Mouse (Mus musculus): ENCODE measurements around the gene Efcc1. TPM values are rescaled to one million over a fixed set of nuclear protein-coding genes. Genes with fewer than 3 reads are reported as not detected.

Gene Efcc1
- polyA plus RNA-seq, 1 experiment from 2014 or later = 4.3 TPM

GRCm38 (mm10) chr6:87797321-87797720 is 66.7 kb downstream of the Efcc1 start:
- Histone ChIP-seq H3K4me2 (no peak overlapping the region), H3K4me3 (no peak overlapping the region), H3K4me1 (replicated peaks) (no peaks in the 10 kb centered on the region; the same call in 1 of the 2 replicates), H3K9ac (no peak overlapping the region), H3K36me3 (peaks cover 13% of the 10 kb centered on the region), H3K9me3 (no peaks in the 10 kb centered on the region), H3K27ac (replicated peaks) (no peak overlapping the region), H3K27me3 (no peaks in the 10 kb centered on the region)
- 30% methylated on average over 2 of the region's 2 CpGs for WGBS
- ATAC-seq (ENCODE audit: low read depth) = no peak

DNA sequence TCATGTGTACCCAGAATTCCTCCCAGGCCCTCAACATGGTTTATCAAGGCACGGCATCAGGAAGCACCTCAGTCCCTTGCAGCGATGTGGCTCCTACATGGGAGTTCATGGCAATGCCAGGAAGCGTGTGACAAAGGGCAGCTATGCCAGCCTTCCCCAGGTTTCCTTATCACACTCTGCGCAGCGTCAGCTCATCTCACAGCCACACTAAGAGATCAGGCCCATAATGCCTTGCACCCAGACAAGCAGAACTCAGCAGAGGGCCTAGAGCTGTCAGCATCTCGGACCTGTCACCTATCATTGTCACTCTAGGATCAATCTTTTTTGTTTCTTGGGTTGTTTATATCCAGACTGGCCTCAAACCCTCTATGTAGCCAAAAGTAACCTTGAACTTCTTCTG is 68.9 kb downstream of the Efcc1 start:
- H3K9me3 ChIP-seq = no peaks in the 10 kb centered on the region
- H3K4me3 ChIP-seq = no peak overlapping the region
- no peak overlapping the region for H3K9ac ChIP-seq
- H3K36me3 ChIP-seq = 0 out of 2 replicates have a peak, but pooled peaks cover 4% of the 10 kb centered on the region
- WGBS = 89% methylated on average over 6 of the region's 6 CpGs
- H3K4me2 ChIP-seq = no peak overlapping the region
- H3K27me3 ChIP-seq = no peaks in the 10 kb centered on the region
- no peaks in the 10 kb centered on the region; the same call in 1 of the 2 replicates for H3K4me1 ChIP-seq (replicated peaks)
- ATAC-seq (ENCODE audit: low read depth) = no peak
- H3K27ac ChIP-seq (replicated peaks) = no peak overlapping the region

GRCm38 (mm10) chr6:87802462-87802861 is 71.8 kb downstream of the Efcc1 start:
- H3K27ac ChIP-seq (replicated peaks) = no peak overlapping the region
- H3K4me1 ChIP-seq (replicated peaks) = no peaks in the 10 kb centered on the region
- H3K27me3 ChIP-seq = no peaks in the 10 kb centered on the region
- ATAC-seq (ENCODE audit: low read depth) = no peak
- H3K9me3 ChIP-seq = no peaks in the 10 kb centered on the region
- no peak overlapping the region for H3K4me3 ChIP-seq
- H3K9ac ChIP-seq = no peak overlapping the region
- WGBS = 88% methylated on average over 6 of the region's 7 CpGs
- H3K36me3 ChIP-seq = 0 out of 2 replicates have a peak, but pooled peaks cover 6% of the 10 kb centered on the region
- H3K4me2 ChIP-seq = no peak overlapping the region

- no peak for ATAC-seq (ENCODE audit: low read depth)
- 89% methylated on average over 1 of the region's 1 CpGs for WGBS
- H3K4me2 ChIP-seq = no peak overlapping the region
Measured at GRCm38 (mm10) chr6:87804036-87804435, 73.4 kb downstream of the Efcc1 start.

DNA sequence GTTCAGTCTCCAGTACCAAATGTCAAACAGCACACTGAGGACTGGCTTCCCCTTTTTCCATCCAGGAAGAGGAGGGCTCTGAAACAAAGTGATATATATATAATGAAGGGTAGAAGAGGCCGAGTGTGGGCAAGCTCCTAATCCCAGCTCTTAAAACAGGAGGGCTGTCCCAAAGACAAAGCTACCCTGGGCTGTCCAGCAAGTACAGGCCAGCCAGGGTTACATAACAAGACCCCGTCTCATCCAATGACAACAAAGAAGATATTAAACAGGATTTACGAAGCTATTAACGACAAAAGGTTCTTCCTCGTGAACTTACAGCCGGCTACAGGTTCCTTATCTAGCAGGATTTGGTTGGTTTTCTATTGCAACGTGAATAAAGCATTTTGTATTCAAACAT is 74.2 kb downstream of the Efcc1 start:
- H3K27ac ChIP-seq (replicated peaks) = no peak overlapping the region
- no peaks in the 10 kb centered on the region for H3K9me3 ChIP-seq
- no peak overlapping the region for H3K9ac ChIP-seq
- peaks cover 11% of the 10 kb centered on the region; the same call in 1 of the 2 replicates for H3K36me3 ChIP-seq
- H3K27me3 ChIP-seq = no peaks in the 10 kb centered on the region
- ATAC-seq (ENCODE audit: low read depth) = no peak
- no peak overlapping the region for H3K4me2 ChIP-seq
- 75% methylated on average over 7 of the region's 7 CpGs for WGBS
- H3K4me3 ChIP-seq = no peak overlapping the region
- peaks cover 4% of the 10 kb centered on the region for H3K4me1 ChIP-seq (replicated peaks)

More at GRCm38 (mm10) chr6:87804036-87804435, 73.4 kb downstream of the Efcc1 start:
- Histone ChIP-seq H3K36me3 (peaks cover 11% of the 10 kb centered on the region; the same call in 1 of the 2 replicates), H3K9ac (no peak overlapping the region), H3K9me3 (no peaks in the 10 kb centered on the region), H3K27ac (replicated peaks) (no peak overlapping the region), H3K4me1 (replicated peaks) (no peaks in the 10 kb centered on the region), H3K4me3 (no peak overlapping the region), H3K27me3 (no peaks in the 10 kb centered on the region)

DNA sequence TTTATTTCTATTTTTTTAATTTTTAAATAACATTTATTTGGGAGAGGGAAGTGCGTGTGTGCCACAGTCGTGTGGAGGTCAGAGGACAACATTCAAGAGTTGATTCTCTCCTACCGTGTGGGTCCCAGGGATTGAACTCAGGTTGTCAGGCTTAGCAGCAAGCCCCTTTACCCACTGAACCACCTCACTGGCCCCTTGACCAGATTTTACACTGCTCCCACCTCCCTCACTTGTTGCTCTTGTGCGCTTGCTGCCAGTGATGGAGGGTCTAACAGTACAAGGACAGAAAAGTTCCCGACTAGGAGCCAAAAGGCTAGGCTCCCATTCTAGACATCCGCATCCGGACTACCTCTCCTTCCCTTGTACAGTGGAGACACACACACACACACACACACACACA is 74.8 kb downstream of the Efcc1 start:
- Histone ChIP-seq H3K4me2 (no peak overlapping the region), H3K27ac (replicated peaks) (no peak overlapping the region), H3K9ac (no peak overlapping the region), H3K36me3 (peaks cover 11% of the 10 kb centered on the region; the same call in 1 of the 2 replicates), H3K9me3 (no peaks in the 10 kb centered on the region), H3K27me3 (no peaks in the 10 kb centered on the region), H3K4me3 (no peak overlapping the region), H3K4me1 (replicated peaks) (peaks cover 8% of the 10 kb centered on the region)
- 93% methylated on average over 7 of the region's 7 CpGs for WGBS
- no peak for ATAC-seq (ENCODE audit: low read depth)

Other genes starting within 250 kb of the Efcc1 start
- 4.9 TPM in 2 replicates for gene Arhgap25, start 197.6 kb upstream of the Efcc1 start, polyA plus RNA-seq (2015; fragmentation: Nextera tagmentation; extraction: Ambion mirVana)
- gene Prokr1, start 140.1 kb upstream of the Efcc1 start, polyA plus RNA-seq (2015; fragmentation: Nextera tagmentation; extraction: Ambion mirVana) = 5.3 and 5.7 TPM in 2 replicates
- gene Aplf, start 58.7 kb upstream of the Efcc1 start, polyA plus RNA-seq (2015; fragmentation: Nextera tagmentation; extraction: Ambion mirVana) = 8.9 and 12.3 TPM in 2 replicates
- 0.94 and 1.1 TPM in 2 replicates for gene Gp9, start 47.2 kb downstream of the Efcc1 start, polyA plus RNA-seq (2015; fragmentation: Nextera tagmentation; extraction: Ambion mirVana)
- 8.8 and 9.2 TPM in 2 replicates for gene Rab43, start 81.3 kb downstream of the Efcc1 start, polyA plus RNA-seq (2015; fragmentation: Nextera tagmentation; extraction: Ambion mirVana)
- 3.0 and 4.5 TPM in 2 replicates for gene Gm45140, start 104.9 kb downstream of the Efcc1 start, polyA plus RNA-seq (2015; fragmentation: Nextera tagmentation; extraction: Ambion mirVana)
- 28.9 and 31.0 TPM in 2 replicates for gene Isy1, start 107.9 kb downstream of the Efcc1 start, polyA plus RNA-seq (2015; fragmentation: Nextera tagmentation; extraction: Ambion mirVana)
- gene Cnbp, start 120.2 kb downstream of the Efcc1 start, polyA plus RNA-seq (2015; fragmentation: Nextera tagmentation; extraction: Ambion mirVana) = 571 and 620 TPM in 2 replicates
- 166 and 172 TPM in 2 replicates for gene Copg1, start 156.9 kb downstream of the Efcc1 start, polyA plus RNA-seq (2015; fragmentation: Nextera tagmentation; extraction: Ambion mirVana)
- 34.1 and 34.9 TPM in 2 replicates for gene Hmces, start 183.1 kb downstream of the Efcc1 start, polyA plus RNA-seq (2015; fragmentation: Nextera tagmentation; extraction: Ambion mirVana)